Mouse (Mus musculus) liver, adult 2 months (tissue): ENCODE measurements at regions not wholly inside any gene's neighbourhood (a gene's known extent, or its start where the extent isn't known, plus 50 kb on each side); places are given as distances from the start of the nearest gene placed in this dataset.

Experiments
- DNase-seq: peaks from one replicate; pipeline ENCODE4 v3.0.0-alpha.2; 2011; ENCODE audit warnings: low read depth, low spot score; ENCODE audit errors: extremely low read depth
- H3K27ac ChIP-seq: fragments of 200-500 bp; replicated peaks from 2 replicates; pipeline ENCODE4 v1.5.1; 2012; ENCODE audit warnings: low read depth, mild to moderate bottlenecking, control low read depth, inconsistent platforms, low read length; ENCODE audit not compliant: insufficient read depth
- H3K27me3 ChIP-seq: fragments of 200-500 bp; 2 replicates; pipeline ENCODE4 v1.6.1; 2012; ENCODE audit warnings: mild to moderate bottlenecking, moderate library complexity, low read length, inconsistent platforms; ENCODE audit not compliant: control insufficient read depth, insufficient read depth
- H3K36me3 ChIP-seq: fragments of 200-500 bp; 2 replicates; pipeline ENCODE4 v1.6.1; 2012; ENCODE audit warnings: low read length, inconsistent platforms; ENCODE audit not compliant: control insufficient read depth, insufficient read depth
- H3K4me1 ChIP-seq: fragments of 200-500 bp; 2 replicates; pipeline ENCODE4 v1.6.1; 2011; ENCODE audit warnings: low read length; ENCODE audit not compliant: control insufficient read depth, insufficient read depth
- H3K4me3 ChIP-seq: fragments of 200-500 bp; 2 replicates; pipeline ENCODE4 v1.5.1; 2011; ENCODE audit warnings: low read depth, mild to moderate bottlenecking, control low read depth, low read length, moderate library complexity; ENCODE audit not compliant: insufficient read depth
- H3K79me2 ChIP-seq: fragments of 200-500 bp; 2 replicates; pipeline ENCODE4 v1.6.1; 2012; ENCODE audit warnings: inconsistent platforms, mild to moderate bottlenecking, low read length, moderate library complexity; ENCODE audit not compliant: control insufficient read depth, insufficient read depth
- H3K9ac ChIP-seq: fragments of 200-500 bp; 2 replicates; pipeline ENCODE4 v1.6.1; 2012; ENCODE audit warnings: low read depth, mild to moderate bottlenecking, control low read depth, inconsistent platforms, low read length
- CTCF ChIP-seq: fragments of 200-500 bp; IDR thresholded peaks from 2 replicates; pipeline ENCODE4 v1.5.1; 2011; ENCODE audit warnings: low read depth, low read length, control low read depth
- POLR2A ChIP-seq: fragments of 200-500 bp; IDR thresholded peaks from 2 replicates; pipeline ENCODE4 v1.6.1; 2011; ENCODE audit warnings: low read length, control low read depth; ENCODE audit not compliant: insufficient read depth; ENCODE audit errors: extremely low read depth
- WGBS: fragments of 180-500 bp; shearing (Covaris S2); methylation state at CpG from one replicate; pipeline ENCODE4 v1.1.7; 2018; 5-methylcytosine and 5-hydroxymethylcytosine counted together

DNA sequence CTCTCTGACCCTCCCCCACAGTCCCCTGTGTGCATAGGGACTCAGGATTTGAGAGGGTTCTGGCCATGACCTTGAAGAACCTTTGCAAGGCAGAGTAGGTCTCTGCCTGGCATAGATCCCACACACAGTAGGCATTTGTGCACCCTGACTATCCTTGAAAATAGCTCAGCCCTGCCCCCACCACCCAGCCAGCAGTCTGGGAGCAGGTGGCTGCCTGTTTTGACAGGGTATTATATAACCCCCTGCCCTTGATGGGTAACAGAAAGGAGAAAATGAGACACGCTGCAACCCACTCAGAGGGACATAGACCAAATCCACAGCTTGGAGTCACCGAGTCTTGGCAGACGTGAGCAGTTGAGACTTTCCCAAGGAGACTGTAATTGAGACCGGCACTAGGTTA is 58.9 kb upstream of the Zfp536 start:
- no peaks in the 10 kb centered on the region for H3K27me3 ChIP-seq
- H3K4me3 ChIP-seq, result no peak overlapping the region
- no peaks in the 10 kb centered on the region for H3K36me3 ChIP-seq
- no peaks in the 10 kb centered on the region for H3K79me2 ChIP-seq
- no peak overlapping the region for H3K9ac ChIP-seq
- WGBS, result 77% methylated on average over 4 of the region's 4 CpGs
- H3K4me1 ChIP-seq, result no peaks in the 10 kb centered on the region
- H3K27ac ChIP-seq, result no peak overlapping the region
- TF ChIP-seq CTCF (no peak), POLR2A (no peak)
- DNase-seq, result no peak

DNA sequence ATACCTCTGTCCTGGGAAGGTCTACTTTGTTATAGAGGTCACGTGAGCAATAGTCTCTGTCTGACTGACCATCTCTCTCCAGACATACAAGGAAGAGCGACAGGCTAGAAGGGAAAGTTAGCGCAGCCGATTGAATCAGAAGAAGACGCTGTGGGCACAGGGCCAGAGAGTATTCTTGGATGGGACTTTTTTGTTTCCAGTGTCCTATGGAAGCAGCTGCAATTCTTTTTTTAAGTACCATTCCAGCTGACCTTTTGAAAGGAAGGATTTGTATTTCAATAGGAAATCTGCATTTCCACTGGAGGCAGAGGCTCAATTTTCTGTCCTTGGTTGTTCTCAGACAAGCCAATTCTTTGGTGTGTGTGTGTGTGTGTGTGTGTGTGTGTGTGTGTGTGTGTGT is 52.3 kb upstream of the Zfp536 start:
- Histone ChIP-seq H3K4me1 (no peaks in the 10 kb centered on the region), H3K27me3 (no peaks in the 10 kb centered on the region), H3K27ac (no peak overlapping the region), H3K36me3 (no peaks in the 10 kb centered on the region), H3K79me2 (no peaks in the 10 kb centered on the region), H3K9ac (no peak overlapping the region), H3K4me3 (no peak overlapping the region)
- TF ChIP-seq CTCF (no peak), POLR2A (no peak)
- WGBS, result 86% methylated on average over 5 of the region's 5 CpGs
- no peak for DNase-seq
